Mouse (Mus musculus): Measurements from ENCODE around the gene B3gnt4.
"Not testable (repeated sequence)": the region's sequence is repeated elsewhere in the genome, so short reads cannot be mapped to it uniquely, and the experiment has no call there.

The B3gnt4 gene

GRCm38 (mm10) chr5:123510160-123510559, at the start of gene B3gnt4:
TSS of gene B3gnt4 (plus strand) at chr5:123510460.
- DNase-seq (ENCODE audit: low spot score in 2 of 2) = no peak

GRCm38 (mm10) chr5:123461420-123461819, 48.8 kb upstream of the B3gnt4 start:
- no peak for DNase-seq (ENCODE audit: low spot score in 2 of 2)

GRCm38 (mm10) chr5:123464638-123465037, 45.6 kb upstream of the B3gnt4 start:
- no peak for DNase-seq (ENCODE audit: low spot score in 2 of 2)

- DNase-seq (ENCODE audit: low spot score in 2 of 2) = no peak
These were observed 39.4 kb upstream of the B3gnt4 start for GRCm38 (mm10) chr5:123470784-123471400.

- DNase-seq (ENCODE audit: low spot score in 2 of 2) = no peak
These were observed 36.4 kb upstream of the B3gnt4 start for GRCm38 (mm10) chr5:123473817-123474216.

GRCm38 (mm10) chr5:123487659-123488395, 22.4 kb upstream of the B3gnt4 start:
- DNase-seq (ENCODE audit: low spot score in 2 of 2) = no peak

- no peak for DNase-seq (ENCODE audit: low spot score in 2 of 2)
These were observed 21.0 kb upstream of the B3gnt4 start, which contains the start of the genes Lrrc43 and Il31 for GRCm38 (mm10) chr5:123489112-123489785. TSS of gene Lrrc43 (plus strand) at chr5:123489305. TSS of gene Il31 (minus strand) at chr5:123489489.

GRCm38 (mm10) chr5:123489935-123490334, 20.3 kb upstream of the B3gnt4 start:
- DNase-seq (ENCODE audit: low spot score in 2 of 2) = no peak

- DNase-seq (ENCODE audit: low spot score in 2 of 2) = no peak
These were observed 10.5 kb upstream of the B3gnt4 start for GRCm38 (mm10) chr5:123499717-123500116.

GRCm38 (mm10) chr5:123501973-123502372, 8.3 kb upstream of the B3gnt4 start:
- no peak for DNase-seq (ENCODE audit: low spot score in 2 of 2)

GRCm38 (mm10) chr5:123507936-123508723, 2.1 kb upstream of the B3gnt4 start:
- DNase-seq (ENCODE audit: low spot score in 2 of 2) = peak; percentile 45 to 57

- no peak for DNase-seq (ENCODE audit: low spot score in 2 of 2)
These were observed 1.3 kb upstream of the B3gnt4 start for GRCm38 (mm10) chr5:123508921-123509320.

- DNase-seq (ENCODE audit: low spot score in 2 of 2) = not testable (repeated sequence)
These were observed 1.2 kb downstream of the B3gnt4 start for GRCm38 (mm10) chr5:123511426-123511825.

- no peak for DNase-seq (ENCODE audit: low spot score in 2 of 2)
These were observed 1.8 kb downstream of the B3gnt4 start for GRCm38 (mm10) chr5:123512102-123512501.

GRCm38 (mm10) chr5:123514871-123515270, 4.6 kb downstream of the B3gnt4 start:
- no peak for DNase-seq (ENCODE audit: low spot score in 2 of 2)

- no peak for DNase-seq (ENCODE audit: low spot score in 2 of 2)
These were observed 10.4 kb downstream of the B3gnt4 start for GRCm38 (mm10) chr5:123520666-123521065.

- DNase-seq (ENCODE audit: low spot score in 2 of 2) = no peak
These were observed 11.4 kb downstream of the B3gnt4 start for GRCm38 (mm10) chr5:123521621-123522020.

GRCm38 (mm10) chr5:123522166-123522565, 11.9 kb downstream of the B3gnt4 start:
- no peak for DNase-seq (ENCODE audit: low spot score in 2 of 2)

- peak; percentile 97 for DNase-seq (ENCODE audit: low spot score in 2 of 2)
These were observed 13.6 kb downstream of the B3gnt4 start, which contains the start of gene Diablo for GRCm38 (mm10) chr5:123523692-123524392. TSS of gene Diablo (minus strand) at chr5:123524176.

GRCm38 (mm10) chr5:123524393-123524750, 14.1 kb downstream of the B3gnt4 start:
- DNase-seq (ENCODE audit: low spot score in 2 of 2) = no peak

- DNase-seq (ENCODE audit: low spot score in 2 of 2) = no peak
These were observed 15.0 kb downstream of the B3gnt4 start, which contains the start of gene Gm49027 for GRCm38 (mm10) chr5:123525281-123525680. TSS of gene Gm49027 (minus strand) at chr5:123525488.

Measured in spleen, postnatal 14 days (tissue).